Mouse (Mus musculus): ENCODE measurements around the gene Zfp879. TPM values are rescaled to one million over a fixed set of nuclear protein-coding genes. Genes with fewer than 3 reads are reported as not detected.

Zfp879 gene
- total RNA-seq (2021) = 1 to 10 TPM in 1 of 2 experiments, under 1 TPM in 1; 0.76 to 1.1 TPM
- long read RNA-seq, experiment 1, partial matches to known transcripts = 1 of 3 reads
- long read RNA-seq, experiment 1, other reads (novel, unspliced or antisense) = 0 of 3 reads
- long read RNA-seq, experiment 2, partial matches to known transcripts = 0 of 2 reads
- long read RNA-seq, experiment 2, other reads (novel, unspliced or antisense) = 0 of 2 reads

DNA sequence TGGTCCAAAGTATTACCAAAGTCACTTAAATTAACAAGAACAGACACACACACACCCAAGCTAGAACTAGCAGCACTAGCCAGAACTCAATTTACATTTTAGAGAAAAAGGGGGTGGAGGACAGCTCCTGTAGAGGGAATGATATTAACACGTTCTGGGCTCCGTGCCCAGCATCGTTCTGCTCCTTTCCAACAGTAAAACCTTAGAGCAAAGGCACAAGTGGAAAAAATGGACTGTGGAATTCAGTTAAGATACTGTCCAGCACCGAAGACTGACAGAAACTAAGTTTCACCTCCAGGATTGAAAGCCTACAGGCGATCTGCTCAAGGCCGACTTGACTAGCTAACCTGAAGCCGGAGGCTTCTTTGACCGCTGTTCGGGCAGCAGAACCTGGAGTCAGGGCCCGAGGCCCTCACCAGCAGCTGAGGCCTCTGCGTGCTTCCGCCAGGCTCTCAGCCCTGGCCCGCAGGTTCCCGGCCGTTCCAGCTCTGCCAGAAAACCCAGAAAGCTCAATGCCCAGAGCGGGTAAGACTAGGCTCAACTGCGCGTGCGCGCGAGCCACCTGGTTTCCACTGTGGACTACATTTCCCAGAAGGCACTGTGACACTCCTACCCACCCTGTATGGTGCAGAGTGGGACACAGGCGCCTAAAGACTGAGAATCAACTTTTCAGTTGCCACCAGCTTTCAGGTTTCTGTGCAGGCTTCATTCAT, at the start of gene Zfp879:
TSS of gene Zfp879 (minus strand) at position 530 of the 713 bp plus-strand sequence.
- intact Hi-C loops (cut with DNase I) = no loop called here

DNA sequence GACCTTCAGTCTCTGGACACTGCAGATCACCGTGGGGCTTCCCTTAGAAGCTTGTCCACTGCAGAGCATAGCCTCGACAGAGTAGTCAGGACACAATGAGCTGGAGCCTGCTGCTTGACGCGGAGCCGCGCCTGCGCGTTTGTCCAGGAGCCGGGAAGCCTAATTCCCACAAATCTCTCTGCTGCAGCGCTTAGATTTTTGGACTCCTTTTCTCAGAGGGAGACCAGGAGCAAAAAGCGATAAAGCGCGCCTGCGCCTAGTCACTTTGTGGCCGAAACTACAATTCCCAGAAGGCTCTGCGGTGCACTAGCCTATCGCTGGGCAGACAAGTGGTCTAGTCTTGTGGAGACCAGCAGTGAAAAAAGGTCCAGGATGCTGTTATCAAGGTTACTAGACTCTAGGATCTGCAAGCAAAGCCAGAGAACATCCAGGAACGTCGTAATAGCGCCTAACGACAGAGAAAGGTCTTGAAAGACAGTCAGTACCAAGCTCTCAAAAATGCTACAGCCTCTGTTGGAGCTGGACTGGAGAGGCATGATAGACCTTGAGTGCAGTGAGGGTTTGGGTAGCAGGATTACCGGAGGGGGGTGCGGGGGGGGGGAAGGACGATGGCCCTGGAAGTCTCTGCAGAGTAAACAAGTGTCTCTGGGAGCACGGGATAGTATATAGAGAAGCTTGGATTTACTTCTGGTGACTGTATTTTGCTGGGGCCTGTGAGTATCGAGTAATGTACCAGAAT, 46.2 kb upstream of the Zfp879 start, which contains the start of gene Zfp454:
TSS of gene Zfp454 (minus strand) at position 262 of the 739 bp plus-strand sequence.
- intact Hi-C loops (cut with DNase I) = no loop called here
- DNase-seq = peak; percentile 85

More for the DNA sequence above, at the start of gene Zfp879:
- peak; percentile 86 to 87 for DNase-seq

DNA sequence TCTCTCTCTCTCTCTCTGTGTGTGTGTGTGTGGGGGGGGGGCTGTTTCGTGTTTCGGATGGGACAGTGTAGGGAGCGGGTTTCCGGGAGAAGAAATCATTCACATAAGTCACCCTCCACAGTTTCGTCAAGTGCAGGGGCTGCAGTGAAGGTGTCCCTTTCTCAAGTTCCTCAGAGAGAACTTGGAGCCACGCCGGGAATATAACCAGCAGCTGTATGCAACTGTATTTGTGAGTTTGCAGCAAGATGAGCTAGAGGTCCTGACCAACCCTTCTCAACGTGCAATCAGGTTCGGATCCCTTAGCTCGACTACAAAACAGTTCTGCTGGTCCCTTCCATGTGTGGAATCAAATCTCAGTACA, 45.6 kb upstream of the Zfp879 start:
- intact Hi-C loops (cut with DNase I) = no loop called here
- peak in 1 of 2 experiments; percentile 21 for DNase-seq

DNA sequence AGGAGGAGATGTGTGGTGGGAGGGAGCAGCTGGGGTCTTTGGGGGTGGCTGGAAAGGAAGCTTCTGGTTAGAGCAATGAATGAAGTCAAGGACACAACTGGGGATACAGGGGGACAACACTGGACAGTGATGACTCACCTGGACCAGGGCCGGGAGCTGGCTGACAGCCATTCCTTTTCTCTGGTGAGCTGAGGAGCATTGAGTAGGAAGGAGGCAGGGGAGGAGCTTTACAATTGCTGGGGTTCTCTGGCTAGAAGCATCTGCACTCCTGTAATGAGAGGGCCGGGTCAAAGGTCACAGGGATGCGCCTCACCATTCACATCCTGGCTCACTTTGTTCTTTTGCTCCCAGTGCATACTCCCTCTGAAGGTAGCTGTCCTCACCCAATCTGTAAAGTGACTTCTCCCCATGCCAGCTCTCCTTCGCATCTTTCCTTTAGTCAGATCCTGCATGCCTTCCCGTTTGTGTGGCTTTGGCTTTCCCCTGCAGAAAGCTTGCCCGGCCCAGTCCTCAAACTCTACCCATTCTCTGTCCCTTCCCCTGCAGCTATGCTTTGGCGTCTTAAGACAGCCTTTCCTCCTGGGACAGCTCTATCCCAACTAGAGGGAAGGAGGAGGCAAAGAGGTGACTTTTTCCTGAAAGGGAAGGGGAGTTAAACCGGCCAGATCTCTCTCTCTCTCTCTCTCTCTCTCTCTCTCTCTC, 45.0 kb upstream of the Zfp879 start:
- intact Hi-C loops (cut with DNase I) = no loop called here
- peak in 1 of 2 experiments; percentile 14 for DNase-seq

- intact Hi-C loops (cut with DNase I) = no loop called here
- no peak for DNase-seq
Measured at GRCm38 (mm10) chr11:50883756-50884155, 42.4 kb upstream of the Zfp879 start.

DNA sequence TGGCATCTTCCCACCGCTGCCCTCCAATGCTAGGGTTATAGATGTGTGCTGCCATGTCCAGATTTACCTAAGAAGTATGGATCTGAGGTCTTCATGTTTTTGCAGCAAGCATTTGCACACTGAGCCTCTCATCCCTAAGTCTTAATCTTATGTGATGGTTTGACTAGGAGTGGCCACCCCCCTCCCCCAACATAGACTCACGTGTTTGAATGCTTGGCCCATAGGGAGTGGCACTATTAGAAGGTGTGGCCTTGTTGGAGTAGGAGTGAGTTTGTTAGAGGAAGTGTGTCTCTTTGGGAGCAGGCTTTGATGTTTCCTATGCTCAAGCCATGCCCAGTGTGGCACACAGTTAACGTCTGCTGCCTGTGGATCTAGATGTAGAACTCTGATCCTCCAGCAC, 37.3 kb upstream of the Zfp879 start:
- intact Hi-C loops (cut with DNase I) = no loop called here
- no peak for DNase-seq

GRCm38 (mm10) chr11:50850989-50851601, 9.7 kb upstream of the Zfp879 start:
- intact Hi-C loops (cut with DNase I) = no loop called here
- DNase-seq = peak; percentile 5 to 6

- DNase-seq = no peak
- intact Hi-C loops (cut with DNase I) = no loop called here
Measured at GRCm38 (mm10) chr11:50850177-50850735, 8.9 kb upstream of the Zfp879 start, which contains the start of gene Grm6. Grm6 (plus strand) TSS chr11:50850685.

GRCm38 (mm10) chr11:50849310-50849709, 8.0 kb upstream of the Zfp879 start:
- no peak for DNase-seq
- intact Hi-C loops (cut with DNase I) = no loop called here

DNA sequence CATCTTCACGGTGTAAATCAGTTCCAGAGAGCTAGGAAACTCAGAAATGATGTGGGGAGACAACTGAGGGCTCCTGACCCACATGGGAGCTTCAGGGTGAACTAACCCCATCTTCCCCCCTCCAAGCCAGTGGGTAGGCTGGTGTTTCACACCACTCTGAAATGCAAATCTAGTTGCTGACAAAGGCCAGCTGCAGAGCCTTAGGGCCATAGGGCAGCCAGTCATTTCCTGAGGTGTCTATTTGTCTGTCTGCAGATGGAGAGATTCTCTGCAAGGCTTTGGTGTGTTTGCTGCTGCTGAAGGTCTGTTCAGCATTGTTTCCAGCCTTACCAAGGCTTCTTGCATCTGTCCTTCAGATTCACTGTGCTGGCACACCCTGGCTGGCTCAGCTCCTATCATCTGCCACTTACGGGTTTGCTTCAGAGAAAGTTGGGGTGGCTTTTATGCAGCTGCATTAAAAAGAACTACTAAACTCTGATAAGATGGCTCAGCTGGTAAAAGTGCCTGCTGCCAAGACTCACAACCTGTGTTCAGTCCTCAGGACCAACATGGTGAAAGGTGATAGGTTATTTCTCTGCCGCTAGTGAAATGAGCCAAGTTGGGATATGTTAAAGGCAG, 7.3 kb upstream of the Zfp879 start:
- no peak for DNase-seq
- intact Hi-C loops (cut with DNase I) = no loop called here

GRCm38 (mm10) chr11:50847047-50847446, 5.7 kb upstream of the Zfp879 start:
- intact Hi-C loops (cut with DNase I) = no loop called here
- DNase-seq = no peak

DNA sequence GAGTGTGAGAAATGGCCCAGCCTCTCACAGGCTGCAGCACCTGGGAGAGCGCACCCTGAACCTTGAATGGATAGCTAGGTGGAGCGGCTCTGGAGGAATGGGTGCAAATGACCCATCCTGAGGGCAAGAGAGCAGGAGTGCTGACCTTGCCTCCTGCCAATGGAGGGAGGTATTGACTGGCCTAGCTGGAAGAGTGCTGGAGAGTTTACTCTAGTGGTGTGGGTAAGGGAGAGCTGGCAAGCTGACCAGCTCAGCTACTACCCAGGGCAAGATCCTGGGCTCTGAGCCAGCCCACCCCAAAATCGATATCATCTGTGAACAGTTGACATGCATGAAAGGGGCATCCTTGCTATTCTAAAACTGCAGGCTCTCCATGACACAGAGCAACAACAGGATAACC, 4.6 kb upstream of the Zfp879 start:
- intact Hi-C loops (cut with DNase I) = no loop called here
- DNase-seq = no peak

DNA sequence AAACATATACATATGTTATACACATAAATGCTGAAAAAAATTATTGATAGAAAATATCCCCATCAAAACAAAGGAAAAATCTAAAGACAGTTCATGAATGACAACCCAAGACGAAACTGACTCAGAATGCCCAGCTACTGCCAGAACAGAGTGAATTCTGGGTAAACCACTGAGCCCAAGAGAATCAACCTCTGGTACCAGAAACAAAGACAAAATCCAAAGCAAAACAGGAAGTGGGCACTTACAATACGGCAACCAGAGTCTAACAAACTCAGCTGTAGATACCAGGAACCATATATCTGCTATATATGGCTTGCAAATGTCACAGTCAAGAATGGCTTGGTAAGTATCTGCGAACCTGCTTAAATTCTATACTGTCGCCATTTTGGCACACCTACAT, 5.6 kb downstream of the Zfp879 start:
- no peak for DNase-seq
- intact Hi-C loops (cut with DNase I) = no loop called here

DNA sequence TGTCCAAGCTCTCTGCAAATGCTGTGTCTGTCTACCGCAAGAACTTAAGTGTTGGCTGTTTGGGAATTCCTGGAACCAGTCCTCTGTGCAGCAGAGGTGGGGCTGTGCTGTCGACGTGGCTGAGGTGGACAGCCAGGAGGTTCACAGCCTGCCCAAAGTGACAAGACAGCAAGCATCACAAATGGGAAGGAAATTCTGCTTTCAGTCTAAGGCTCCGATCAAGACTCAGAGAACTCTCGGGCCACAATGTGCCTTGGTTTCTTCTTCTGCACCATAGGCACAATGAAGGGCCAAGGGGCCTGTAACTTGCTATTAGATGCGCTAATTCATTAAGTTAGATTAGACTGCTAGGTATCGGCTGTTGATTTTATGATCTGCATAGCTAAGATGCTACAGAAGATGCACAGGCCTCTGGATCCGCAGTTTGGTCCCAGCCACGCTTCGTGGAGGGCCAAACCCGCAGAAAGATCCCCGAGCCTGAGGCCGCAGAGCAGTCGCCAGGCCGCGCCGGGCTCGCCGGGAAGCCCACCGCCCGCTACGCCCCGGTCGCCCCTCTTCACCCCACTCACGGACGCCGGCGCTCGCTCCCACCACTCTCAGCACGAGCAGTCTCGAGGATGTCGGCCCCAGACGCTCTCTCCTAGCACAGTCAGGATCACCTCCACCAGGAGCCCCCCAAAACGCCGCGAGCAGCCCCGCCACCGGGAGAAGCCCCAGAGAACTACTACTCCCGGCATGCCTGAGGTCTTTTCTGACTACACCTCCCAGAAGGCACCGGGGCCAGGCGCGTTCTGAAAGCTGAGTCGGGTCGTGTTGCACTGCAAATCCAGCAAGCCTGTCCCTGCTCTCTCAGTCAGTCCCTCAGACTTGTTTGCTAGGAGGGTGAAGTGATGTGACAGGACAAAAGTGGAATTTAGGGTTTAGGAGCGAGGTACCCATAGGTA, 14.1 kb downstream of the Zfp879 start, which contains the start of gene Zfp354c:
TSS of gene Zfp354c (minus strand) at position 715 of the 944 bp plus-strand sequence.
- intact Hi-C loops (cut with DNase I) = loop anchor here (10.0 kb wide), 1 partner anchor 228 kb away; the partner anchor contains the start of gene Zfp354a
- DNase-seq = peak; percentile 80 to 84

DNA sequence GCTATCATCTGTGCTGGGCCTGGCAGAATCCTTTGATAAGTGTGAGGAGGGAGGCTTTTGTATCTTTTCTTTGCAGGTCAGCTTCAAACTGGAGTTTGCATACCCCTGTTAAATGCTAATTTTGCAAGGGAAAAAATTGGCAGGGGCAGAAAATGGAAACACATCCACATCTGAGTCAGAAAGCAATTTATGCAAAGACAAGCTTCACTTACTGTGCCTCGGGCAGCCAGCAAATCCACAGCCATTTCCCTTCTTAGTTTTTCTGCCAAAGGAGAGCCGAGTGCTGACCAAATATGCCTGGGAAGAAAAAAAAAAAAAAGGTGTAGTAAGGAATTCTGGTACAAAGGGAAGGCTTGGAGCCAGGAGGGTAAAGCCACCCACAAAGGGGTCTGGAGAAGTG, 15.1 kb downstream of the Zfp879 start:
- DNase-seq = no peak
- intact Hi-C loops (cut with DNase I) = loop anchor here (10.0 kb wide), 1 partner anchor 229 kb away; the partner anchor contains the start of gene Zfp354a

DNA sequence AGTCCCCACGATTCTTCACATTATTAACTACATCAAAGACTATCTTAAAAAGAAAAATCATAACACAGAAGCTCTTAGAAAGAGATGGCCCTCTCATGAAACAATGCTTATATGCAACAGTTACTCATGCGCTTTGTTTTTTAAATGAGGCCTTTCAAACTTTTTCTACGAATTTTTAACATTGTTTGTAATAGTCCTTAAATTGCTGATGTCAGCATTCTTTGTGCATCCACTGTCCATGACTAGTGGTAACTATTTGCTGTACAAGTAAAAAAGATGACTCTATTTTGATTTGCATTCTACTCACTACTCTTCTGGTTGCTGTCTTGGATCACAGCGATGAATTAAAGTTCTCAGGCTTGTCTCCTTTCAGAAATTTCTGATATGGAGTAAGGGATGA, 27.1 kb downstream of the Zfp879 start:
- intact Hi-C loops (cut with DNase I) = no loop called here
- DNase-seq = no peak

DNA sequence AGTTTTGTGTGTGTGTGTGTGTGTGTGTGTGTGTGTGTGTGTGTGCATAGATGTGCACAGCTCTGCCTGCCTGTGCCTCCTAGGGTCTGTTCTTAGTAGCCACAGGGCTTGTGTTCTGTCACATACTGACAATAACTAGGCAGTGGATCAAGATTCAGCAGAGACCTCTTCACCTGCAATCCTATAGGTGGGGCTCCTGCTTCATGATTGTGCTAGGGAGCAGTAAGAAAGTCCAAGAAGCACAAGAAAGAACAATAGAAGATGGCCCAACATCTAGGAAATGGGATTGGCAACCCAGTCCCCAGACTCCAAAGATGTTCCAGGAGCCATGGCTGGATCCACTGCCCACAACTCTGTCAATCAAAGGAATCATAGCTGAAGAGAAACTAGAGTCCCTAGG, 42.5 kb downstream of the Zfp879 start:
- intact Hi-C loops (cut with DNase I) = no loop called here
- no peak for DNase-seq

GRCm38 (mm10) chr11:50797674-50798073, 43.7 kb downstream of the Zfp879 start:
- DNase-seq = no peak
- intact Hi-C loops (cut with DNase I) = no loop called here
